Mouse (Mus musculus) cerebellum, postnatal 14 days (tissue): ENCODE results near the gene Krt80.
"Not testable (repeated sequence)": the region's sequence is repeated elsewhere in the genome, so short reads cannot be mapped to it uniquely, and the experiment has no call there.

Source experiments
- DNase-seq, 2 experiments: peaks; one replicate each; pipeline ENCODE4 v3.0.0; 2021; ENCODE audit warnings: mixed read lengths in 2 of 2

Gene Krt80

GRCm38 (mm10) chr15:101339537-101339936 lies 30.4 kb downstream of the Krt80 start:
- peak; percentile 93 to 97 for DNase-seq

DNA sequence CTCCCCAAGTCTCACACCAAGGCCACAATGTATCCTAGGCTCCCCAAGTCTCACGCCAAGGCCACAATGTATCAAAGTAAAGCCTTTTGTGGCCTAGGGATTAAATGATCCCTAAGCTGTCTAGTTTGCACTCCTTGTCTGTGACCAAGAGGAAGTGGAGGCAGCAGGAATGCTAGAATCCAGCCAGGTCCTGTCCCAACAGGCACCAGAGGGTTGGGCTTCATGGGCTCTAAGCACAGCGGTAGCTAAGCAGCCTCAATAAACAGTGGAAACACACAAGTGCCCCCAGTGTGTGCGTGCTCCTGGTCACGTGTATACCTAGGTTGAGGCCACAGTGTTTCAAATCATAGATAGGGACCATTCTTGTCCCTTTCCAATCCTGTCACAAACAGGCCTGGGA lies 31.6 kb downstream of the Krt80 start:
- no peak for DNase-seq

GRCm38 (mm10) chr15:101336474-101337174 lies 33.3 kb downstream of the Krt80 start:
- no peak for DNase-seq

GRCm38 (mm10) chr15:101333648-101334047 lies 36.3 kb downstream of the Krt80 start:
- DNase-seq: no peak

GRCm38 (mm10) chr15:101333165-101333564 lies 36.8 kb downstream of the Krt80 start:
- no peak for DNase-seq

DNA sequence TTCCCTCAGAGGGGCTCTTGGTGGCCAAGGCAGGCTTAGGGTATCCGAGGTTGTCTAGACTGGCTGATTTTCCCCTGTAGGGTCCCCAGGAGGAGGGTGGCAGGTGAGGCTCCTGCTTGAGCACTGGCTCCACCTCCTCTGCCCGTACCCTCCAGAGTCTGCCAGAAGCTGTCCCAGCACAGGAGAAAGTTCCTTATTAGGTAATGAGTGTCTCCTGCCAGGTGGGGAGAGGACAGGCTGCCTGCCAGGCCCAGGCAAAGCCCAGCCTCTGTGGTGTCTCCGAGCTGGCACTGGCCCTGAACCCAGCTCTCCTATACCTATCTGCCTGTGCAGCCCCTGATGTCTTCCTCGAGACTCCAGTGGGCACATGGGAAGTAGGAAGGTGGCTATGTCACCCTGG lies 37.6 kb downstream of the Krt80 start:
- no peak for DNase-seq

DNA sequence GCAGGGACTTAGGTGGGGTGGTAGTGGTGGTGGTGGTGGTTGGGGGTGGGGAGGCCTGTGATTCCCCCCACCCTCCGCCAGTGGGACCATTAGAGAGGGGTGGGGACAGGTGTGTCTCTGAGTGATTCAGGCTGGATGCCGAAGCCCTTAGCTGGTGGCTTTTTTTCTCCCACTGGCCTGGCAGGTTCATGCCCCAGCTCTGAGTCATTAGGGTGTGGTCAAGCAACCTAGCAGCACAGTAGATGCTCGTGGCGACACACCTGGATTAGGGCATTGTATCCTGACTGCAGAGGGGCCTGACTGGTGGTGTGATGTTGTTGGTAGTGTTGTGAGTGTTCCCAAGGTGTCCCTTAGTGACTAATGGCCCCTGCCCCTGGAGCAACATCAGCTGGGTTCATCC lies 38.9 kb downstream of the Krt80 start:
- DNase-seq: no peak

DNA sequence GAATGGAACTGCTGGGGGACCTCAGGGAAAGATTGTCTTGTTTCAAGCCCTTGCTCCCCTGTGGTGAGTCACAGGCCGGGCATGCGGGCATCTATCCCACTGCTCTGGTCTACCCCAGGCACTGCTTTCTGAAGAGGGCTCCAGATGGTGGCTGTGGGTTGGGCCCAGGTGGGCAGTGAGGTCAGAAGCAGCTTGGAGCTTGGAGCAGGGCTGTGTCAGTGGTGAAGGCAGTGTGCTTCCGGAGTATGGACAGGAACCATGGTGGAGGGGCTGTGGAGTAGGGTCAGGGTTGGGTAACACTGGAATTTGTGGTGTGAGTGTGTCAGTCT lies 40.4 kb downstream of the Krt80 start:
- DNase-seq: no peak

GRCm38 (mm10) chr15:101328876-101329563 lies 40.9 kb downstream of the Krt80 start:
- no peak for DNase-seq

DNA sequence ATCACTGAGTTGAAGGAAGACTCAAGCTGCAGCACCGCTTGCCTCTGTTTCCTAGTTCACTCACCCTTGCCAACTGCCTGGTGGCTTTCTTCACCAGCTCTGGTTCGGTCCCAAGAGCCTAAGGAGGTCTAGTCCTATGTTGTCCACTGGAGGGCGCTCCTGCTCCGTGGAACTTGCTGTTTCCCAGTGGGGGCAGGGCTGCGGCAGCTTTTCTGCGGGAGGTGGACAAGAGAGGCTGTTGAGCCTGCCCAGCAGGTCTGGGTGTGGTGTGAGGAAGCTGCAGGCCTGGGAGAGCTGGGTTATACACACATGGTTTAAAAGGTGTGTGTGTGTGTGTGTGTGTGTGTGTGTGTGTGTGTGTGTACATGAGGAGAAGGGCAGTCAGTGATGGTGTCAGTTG lies 42.7 kb downstream of the Krt80 start:
- DNase-seq: peak; percentile 85 to 95

DNA sequence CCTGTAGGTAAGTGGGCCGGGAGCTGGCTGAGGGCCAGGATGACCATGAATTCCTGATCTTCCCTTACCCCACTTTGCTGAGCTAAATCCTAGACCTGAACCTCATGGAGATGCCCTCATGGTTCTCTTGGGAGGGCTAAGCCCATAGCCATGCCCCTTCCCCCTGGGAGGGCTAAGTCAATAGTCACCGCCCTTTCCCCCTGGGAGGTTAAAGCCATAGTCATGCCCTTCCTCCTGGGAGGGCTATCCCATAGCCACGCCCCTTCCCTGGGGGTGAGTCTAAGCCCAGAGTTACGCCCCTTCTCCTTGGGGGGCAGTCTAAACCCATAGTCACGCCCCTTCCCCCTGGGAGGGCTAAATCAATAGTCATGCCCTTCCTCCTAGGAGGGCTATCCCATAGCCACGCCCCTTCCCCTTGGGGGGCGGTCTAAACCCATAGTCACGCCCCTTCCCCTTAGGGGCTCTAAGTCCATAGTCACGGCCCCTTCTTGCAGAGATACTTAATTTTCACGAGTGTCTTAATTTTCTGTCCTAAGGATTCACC lies 43.9 kb downstream of the Krt80 start:
- DNase-seq: no peak

DNA sequence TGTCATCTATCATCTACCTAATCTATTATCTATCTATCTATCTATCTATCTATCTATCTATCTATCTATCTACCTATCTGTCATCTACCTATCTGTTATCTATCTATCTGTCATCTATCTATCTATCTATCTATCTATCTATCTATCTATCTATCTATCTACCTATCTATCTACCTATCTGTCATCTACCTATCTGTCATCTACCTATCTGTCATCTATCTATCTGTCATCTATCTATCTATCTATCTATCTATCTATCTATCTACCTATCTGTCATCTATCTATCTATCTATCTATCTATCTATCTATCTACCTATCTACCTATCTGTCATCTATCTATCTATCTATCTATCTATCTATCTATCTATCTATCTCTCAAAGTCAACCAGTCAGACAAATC lies 45.6 kb downstream of the Krt80 start:
- not testable (repeated sequence) for DNase-seq

DNA sequence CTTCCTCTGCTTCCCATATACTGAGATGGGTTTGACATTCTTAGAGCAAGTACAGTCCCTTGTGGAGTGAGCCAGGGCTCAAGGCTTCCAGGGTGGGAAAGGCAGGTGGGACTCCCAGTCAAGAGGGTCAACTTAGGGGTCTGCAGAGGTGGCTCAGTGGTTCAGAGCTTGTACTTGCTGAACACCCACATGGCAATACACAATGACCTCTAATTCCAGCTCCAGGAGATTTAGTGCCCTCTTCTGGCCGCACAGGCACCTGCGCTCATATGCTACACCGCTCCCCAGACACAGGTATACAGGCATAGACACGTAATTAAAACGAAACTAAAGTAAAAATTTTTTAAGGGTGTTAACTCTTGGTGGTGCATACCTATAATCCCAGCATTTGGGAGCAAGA lies 46.5 kb downstream of the Krt80 start:
- DNase-seq: no peak

- no peak for DNase-seq
These were observed 47.3 kb downstream of the Krt80 start for GRCm38 (mm10) chr15:101322640-101323039.

DNA sequence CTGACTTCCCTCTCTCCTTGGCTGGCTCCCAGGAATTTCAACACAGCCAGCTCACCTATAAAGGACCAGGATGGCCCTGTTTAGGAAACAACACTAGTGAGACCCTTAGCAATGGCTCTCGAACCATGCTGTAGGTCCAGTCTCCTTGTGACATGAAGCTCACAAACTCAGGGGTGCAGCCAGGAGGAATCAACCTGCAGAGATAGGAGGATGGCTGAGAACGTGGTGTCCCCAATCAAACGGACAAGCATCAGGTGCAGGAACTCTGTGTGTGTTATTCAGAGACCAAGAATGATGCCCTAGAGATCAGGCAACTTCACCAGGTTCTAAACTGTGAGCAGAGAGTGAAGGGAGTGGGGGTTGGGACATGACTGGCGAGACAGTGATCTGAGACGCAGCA lies 47.9 kb downstream of the Krt80 start:
- no peak for DNase-seq

DNA sequence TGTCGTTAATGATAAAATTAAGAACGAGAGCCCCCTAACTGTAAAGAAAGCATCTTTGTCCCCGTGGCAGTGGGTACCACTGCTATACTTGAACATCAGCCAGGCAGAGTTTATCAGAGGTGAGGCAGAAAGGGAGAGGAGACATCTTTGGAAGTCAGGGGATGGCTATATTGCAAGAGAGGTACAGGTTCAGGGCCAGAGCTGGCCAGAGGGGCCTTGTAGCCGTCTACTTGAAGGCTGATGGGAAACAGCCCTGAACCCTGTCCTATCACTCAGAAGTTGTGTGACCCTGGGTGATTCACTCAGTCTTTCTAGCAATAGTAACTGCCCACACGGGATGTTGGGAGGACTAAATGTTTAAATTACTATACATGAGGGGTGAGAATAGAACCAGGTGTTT lies 48.8 kb downstream of the Krt80 start:
- DNase-seq: no peak

DNA sequence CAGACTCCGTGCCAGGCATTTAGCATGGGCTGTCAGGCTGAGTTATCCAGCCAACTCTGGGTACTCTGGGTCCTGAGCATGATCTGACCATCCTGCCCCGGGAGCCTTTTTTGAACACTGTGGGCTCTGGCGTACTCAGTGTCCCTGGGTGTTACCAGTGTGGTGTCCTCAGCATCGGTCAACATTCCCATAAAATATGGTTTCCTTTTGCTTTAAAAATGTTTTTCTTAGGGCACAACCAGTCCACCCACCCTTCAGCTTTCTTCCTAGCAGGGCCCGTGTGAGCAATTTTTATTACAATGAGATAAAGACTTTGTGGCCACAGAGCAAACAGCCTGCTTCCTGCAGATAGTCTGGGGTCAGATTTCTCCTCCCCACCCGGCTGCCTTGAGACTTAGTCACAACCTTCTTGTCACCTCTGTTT lies 49.3 kb downstream of the Krt80 start:
- no peak for DNase-seq

- no peak for DNase-seq
These were observed 49.8 kb downstream of the Krt80 start for GRCm38 (mm10) chr15:101320010-101320617.

DNA sequence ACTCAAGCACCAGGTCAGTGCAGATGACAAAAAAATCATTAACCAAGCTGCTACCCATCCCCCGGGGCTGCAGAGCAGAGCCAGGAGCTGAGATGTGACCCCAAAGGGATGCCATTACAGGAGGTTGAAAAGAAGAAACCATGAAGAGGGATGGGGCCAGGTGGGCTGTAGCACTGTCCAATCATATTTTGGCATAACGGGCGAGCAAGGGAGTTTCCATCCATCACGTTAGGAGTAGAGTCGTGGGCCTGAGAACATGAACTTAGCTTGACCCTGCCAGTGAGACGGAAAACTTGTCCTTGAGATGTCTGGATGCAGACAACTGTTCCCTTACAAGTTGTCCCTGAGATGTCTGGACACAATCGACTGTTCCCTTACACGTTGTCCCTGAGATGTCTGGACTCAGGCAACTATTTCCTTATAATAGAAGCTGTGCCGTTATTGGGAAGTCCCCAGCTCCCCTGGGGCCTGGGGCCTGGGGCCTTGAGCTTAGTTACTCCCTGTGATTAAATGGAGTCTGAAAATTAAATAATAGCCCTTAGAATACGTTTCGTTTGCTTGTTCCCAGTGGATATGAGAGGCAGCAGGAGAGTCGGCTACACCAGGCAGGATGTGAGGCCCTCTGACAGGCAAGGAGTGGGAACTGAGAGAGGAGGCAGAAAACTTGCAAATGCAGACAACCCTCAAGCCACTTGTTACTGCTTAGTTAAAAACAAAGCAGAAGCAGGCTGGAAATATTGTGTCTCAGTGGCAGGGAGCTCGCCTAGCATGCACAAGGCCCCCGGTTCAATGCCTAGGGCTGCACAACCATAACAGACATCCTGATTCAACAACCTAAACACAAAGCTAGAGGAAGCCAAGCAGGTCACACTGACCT lies 50.8 kb downstream of the Krt80 start:
- DNase-seq: no peak

DNA sequence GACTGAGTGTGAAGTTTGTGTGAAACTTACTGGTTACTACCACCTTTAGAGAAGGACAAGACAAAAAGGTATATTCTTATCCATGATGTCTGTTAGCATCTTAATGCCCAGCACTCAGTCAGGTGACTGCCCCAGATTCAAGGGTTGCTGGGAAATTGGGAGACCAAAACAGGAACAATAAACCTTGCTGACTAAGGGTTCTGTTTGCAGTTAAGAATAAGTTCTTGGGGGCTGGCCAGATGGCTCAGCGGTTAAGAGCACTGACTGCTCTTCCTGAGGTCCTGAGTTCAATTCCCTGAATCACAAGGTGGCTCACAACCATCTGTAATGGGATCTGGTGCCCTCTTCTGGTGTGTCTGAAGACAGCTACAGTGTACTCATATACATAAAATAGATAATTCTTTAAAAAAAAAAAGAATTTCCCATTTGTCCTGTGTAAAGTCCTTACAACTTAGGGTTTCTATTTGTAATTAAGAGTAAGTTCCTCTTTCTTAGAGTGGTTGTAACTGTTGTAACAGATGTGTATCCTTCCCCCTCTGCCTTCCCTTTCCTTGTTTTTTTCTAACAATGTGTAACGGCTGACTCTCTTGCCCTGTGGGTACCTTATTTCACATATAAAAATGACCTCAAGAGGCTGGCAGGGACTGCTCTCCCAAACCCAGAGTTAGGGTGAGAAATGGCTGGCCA lies 52.0 kb downstream of the Krt80 start:
- DNase-seq: no peak

GRCm38 (mm10) chr15:101316913-101317813 lies 52.8 kb downstream of the Krt80 start:
- no peak for DNase-seq
